Mouse (Mus musculus) adrenal gland, adult 8-10 months (tissue): ENCODE measurements around the gene C1qtnf1. TPM values are rescaled to one million over a fixed set of nuclear protein-coding genes. Genes with fewer than 3 reads are reported as not detected.

Source experiments
- total RNA-seq, 4 experiments: library from RNA; stranded (reverse); gene quantifications; 2 replicates each; pipeline ENCODE4 v1.2.4; 2022

C1qtnf1 gene
- total RNA-seq, 4 experiments from 2014 or later: 20.4 to 26.2 (median 24.3) TPM

Other genes starting within 250 kb of the C1qtnf1 start
- 10 to 100 TPM; 23.4 to 28.1 (median 24.4) TPM for gene Cyth1, start 179.6 kb upstream of the C1qtnf1 start, total RNA-seq
- 10 to 100 TPM; 21.0 to 36.9 (median 28.9) TPM for gene Usp36, start 138.0 kb upstream of the C1qtnf1 start, total RNA-seq
- gene Cep295nl, start 85.7 kb upstream of the C1qtnf1 start, total RNA-seq: 1 to 10 TPM in 2 of 4 experiments, under 1 TPM in 2; 0.41 to 2.9 (median 1.6) TPM
- gene Timp2, start 72.5 kb upstream of the C1qtnf1 start, total RNA-seq: 100 to 1,000 TPM in 3 of 4 experiments, 10 to 100 TPM in 1; 95.5 to 261 (median 186) TPM
- 100 to 1,000 TPM in 2 of 4 experiments, 10 to 100 TPM in 2; 88.8 to 112 (median 98.8) TPM for gene Lgals3bp, start 26.1 kb upstream of the C1qtnf1 start, total RNA-seq
- 10 to 100 TPM; 36.8 to 39.6 (median 37.9) TPM for gene Cant1, start 9.1 kb upstream of the C1qtnf1 start, total RNA-seq
- 10 to 100 TPM; 21.9 to 25.7 (median 24.0) TPM for gene Engase, start 48.6 kb downstream of the C1qtnf1 start, total RNA-seq